Mouse (Mus musculus): ENCODE measurements at regions not wholly inside any gene's neighbourhood (a gene's known extent, or its start where the extent isn't known, plus 50 kb on each side); places are given as distances from the start of the nearest gene placed in this dataset.

DNA sequence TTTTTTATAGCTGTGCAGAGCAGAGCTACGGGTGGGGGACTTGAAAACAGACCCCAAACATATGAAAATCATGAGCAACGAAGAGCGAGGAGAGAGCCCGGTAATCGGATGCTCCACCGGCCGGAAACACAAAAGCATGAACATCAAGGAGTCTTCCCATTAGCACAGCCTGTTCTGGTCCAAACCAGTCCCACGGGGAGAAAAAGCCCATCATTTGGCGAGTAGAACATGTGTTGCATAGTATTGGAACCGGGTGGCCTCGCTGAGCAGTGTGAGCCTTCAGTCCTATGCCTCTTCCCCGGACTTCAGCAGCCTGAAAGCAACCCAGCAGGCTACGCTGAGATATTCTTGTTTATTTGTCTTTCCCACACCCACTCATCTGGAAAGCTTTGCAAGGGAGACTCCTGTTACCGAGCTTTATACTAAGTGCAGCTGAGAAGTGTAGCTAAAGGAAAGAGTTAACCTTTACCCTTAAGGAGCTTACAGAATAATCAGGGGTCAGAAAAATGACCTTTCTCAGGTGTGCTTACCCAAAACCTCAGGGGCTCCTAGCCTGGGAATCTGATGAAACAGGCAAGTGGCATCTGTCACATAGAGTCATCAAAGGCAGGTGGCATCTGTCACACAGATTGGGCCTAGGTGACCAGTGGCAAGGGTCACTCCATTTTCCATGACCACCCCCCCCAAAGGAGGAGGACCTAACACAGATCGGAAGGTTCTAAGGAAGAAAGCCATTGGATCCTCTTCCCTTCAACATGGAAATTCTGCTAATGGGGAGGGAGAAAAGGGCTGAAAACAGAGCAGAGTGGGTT lies 209.8 kb downstream of the Hs3st3b1 start:
- DNase-seq (ENCODE audit: extremely low spot score, low spot score): no peak

- DNase-seq (ENCODE audit: extremely low spot score, low spot score): no peak
These were observed 199.8 kb downstream of the Hs3st3b1 start for GRCm38 (mm10) chr11:63722261-63722660.

DNA sequence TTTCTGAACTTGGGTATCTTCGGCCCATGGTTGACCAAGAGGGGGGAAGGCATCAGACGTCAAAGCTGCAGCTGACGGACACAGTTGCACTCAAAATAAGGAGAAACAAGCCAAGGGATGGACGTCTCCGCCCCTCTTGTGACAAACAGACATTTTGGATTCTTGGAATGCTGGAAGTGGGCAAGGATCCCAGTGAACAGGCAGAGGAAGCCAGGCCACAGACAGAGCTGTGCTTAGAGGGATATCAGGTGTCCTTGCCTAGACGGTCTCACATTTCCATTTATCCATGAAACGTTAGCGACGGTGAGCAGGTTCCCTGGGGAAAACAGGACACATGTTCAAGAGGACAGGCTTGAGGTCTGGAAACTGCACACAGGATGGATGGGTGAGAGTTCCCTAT lies 191.2 kb downstream of the Hs3st3b1 start:
- DNase-seq (ENCODE audit: extremely low spot score, low spot score): no peak

DNA sequence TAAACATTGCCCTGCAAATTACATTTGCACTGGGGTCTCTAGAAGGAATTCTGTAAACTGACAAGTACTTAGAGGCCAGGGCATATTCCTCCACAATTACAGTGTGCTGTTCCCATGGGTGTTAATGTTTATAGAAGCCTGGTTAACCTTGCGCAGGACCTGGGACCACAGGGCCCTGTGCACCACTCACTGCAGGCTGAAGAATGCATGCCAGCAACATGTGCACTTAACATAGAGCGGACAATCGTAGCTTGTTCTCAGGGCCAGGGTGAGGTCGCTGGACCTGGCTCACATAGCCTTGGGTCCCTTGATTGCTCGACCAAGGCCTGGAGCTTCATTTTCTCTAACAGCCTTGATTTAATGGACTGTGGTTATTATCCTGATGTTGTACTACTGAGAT lies 168.8 kb downstream of the Hs3st3b1 start:
- DNase-seq (ENCODE audit: extremely low spot score, low spot score): no peak

DNA sequence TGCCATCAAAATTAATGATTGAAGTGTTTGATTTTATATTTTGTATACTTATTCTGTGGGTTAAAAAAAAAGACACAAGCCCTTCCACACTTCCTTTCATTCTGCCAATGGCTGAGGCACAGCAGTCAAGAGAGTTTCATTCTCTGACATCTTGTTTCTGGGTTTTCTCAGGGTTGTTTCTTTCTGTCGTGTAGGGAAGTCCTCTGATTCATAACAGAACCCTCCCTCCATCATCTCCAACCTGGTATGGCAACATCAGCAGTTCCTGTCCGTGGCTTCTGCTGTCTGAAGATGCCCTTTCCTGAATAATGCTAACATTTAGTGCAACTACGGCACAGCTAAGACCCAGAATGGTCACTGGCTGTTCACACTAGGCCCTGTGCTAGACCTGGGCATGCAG lies 167.3 kb downstream of the Hs3st3b1 start:
- no peak for DNase-seq (ENCODE audit: extremely low spot score, low spot score)

DNA sequence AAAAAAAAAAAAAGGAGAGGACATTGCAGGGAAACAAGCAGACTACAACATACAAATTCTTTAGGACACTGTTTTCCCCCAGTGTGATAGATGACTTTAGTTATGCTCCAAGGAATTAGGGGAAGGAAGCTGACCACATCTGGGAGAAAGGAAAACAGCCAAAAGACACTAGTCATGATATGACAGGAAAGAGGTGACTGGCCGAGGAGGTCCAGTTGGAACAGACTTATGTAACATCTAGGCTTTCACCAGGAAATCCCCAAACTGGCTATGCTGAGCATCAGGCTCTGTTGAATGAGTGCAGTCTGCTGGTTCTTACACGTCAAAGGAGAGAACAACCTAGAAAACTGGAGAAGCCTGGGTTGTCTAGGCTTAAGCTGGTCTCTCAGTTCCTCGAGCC lies 163.8 kb downstream of the Hs3st3b1 start:
- DNase-seq (ENCODE audit: extremely low spot score, low spot score): no peak

- no peak for DNase-seq (ENCODE audit: extremely low spot score, low spot score)
These were observed 160.5 kb downstream of the Hs3st3b1 start for GRCm38 (mm10) chr11:63761561-63761960.

DNA sequence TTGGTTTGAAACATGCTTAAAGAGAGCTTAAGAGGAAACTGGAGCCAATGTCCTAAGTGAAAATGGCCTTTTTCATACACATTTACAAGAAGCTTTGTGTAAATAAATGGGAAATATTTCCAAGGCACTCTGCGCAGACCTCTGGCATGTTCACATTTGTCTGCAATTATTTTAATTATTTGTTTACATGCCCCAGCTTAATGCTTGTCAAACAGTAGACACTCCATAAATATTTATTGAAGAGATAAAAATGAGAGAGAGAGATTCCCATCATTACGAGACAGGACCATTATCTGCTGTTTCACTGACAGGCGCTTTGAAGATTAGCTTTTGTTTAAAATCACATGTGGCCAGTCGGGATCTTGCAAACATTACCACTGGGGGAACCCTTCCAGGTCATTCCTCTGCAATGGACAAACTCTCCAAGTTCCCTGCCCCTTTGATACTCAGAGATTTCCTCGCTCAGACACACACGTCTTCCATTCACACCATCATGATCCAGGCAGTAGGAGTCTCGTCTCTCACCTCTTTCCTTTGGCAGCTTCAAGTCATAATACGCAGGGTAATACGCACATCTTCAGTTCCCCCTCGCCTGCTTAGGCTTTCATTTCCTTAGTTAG lies 154.3 kb downstream of the Hs3st3b1 start:
- DNase-seq (ENCODE audit: extremely low spot score, low spot score): no peak

DNA sequence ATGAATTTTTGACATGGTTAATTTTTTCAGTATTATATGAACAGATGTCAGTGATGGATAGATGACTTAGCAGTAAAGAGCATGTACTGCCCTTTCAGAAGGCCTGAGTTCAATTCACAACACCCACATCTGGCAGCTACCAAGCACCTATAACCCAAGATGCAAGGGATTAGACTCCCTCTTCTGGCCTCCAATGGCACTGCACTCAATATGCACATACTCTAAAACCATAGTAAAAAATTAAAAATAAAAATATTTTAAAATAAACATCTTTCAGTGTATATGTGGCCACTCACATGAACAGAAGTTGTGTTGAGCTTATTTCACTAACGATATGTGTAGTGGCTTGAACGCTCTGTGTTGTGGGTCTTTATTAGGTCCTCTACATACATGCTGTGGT lies 152.4 kb downstream of the Hs3st3b1 start:
- DNase-seq (ENCODE audit: extremely low spot score, low spot score): no peak

DNA sequence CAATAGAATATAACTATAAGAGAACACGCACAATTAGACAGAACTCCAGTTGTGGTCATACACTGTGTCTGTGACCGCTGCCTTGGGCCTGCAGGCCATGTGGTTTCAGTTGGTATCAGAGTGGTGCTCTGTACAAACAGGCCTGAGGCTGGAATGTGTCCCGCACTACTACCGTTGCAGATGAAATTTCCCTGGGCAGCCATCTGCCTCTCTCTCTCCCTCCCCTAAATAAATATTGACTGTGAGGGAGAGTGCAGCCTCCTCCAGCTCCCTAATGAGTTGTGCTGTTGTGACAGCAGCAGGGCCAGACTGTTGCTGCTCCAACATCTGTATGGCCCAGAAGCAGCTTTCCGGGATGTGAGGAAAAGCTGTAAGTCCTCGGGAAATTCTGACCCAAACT lies 146.7 kb downstream of the Hs3st3b1 start:
- DNase-seq (ENCODE audit: extremely low spot score, low spot score): no peak

GRCm38 (mm10) chr11:63779371-63779770 lies 142.7 kb downstream of the Hs3st3b1 start:
- DNase-seq (ENCODE audit: extremely low spot score, low spot score): no peak

DNA sequence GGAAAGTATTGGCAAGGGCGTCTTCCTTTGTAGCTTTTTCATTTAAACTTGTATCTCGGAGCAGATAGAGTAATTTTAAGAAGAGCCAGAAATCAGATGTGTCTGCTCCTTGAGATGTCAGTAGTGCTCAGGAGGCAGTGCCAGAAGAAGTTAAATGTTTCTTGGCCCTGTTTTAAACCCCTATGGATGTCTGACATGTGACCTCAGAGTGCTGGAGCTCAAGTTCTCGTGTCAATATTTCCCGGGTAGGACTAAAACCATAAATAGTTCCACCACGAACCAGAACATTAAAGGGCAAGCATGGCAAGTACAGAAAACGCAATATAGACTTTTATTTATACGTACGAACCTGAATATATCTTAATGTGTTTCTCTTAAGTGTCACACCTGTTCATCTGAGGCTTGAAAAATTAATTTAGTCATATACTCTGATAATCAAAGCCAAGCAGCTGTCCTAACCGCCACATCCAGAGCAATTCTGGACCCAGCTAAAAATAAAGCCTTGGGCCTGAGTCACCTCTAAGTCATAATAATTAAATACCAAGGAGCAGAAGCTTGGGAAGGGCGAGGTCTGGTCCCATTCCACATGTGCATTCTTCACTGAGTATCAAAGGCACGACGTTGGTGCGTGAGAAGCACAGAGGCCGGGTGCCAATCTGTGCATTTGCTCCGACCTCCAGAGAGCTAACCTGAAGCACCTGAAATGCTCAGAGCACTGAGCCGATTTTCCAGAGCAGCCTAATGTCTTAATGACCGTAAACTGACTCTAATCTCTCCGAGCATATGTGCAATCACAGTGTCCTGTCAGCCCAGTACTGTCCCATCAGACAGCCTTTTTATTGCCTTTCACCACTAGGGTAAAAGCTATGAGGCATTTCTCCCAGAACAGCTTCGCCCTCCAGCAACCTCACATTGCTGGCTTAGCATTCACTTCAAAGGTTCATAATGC lies 139.8 kb downstream of the Hs3st3b1 start:
- DNase-seq (ENCODE audit: extremely low spot score, low spot score): no peak

- DNase-seq (ENCODE audit: extremely low spot score, low spot score): no peak
These were observed 136.7 kb downstream of the Hs3st3b1 start for GRCm38 (mm10) chr11:63785281-63785886.

DNA sequence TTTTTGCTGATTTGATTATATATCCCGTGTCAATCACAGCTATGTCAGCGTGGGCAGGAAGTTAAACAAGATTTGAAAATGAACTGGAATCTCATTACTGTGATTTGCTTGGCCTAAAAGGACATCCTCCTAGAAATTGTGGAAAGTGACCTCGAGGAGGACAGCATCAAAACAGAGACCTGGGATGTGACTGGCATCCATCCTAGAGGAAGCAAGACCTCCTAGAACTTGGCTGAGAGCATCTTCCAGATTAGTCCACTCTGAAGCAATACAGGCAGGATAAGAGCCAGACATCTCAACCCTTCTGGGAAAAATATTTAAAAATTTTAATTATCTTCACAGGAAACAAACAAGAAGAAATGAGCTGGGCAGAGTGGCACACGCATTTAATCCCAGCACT lies 136.1 kb downstream of the Hs3st3b1 start:
- no peak for DNase-seq (ENCODE audit: extremely low spot score, low spot score)

GRCm38 (mm10) chr11:63789473-63790120 lies 132.5 kb downstream of the Hs3st3b1 start:
- no peak for DNase-seq (ENCODE audit: extremely low spot score, low spot score)

- no peak for DNase-seq (ENCODE audit: extremely low spot score, low spot score)
These were observed 130.9 kb downstream of the Hs3st3b1 start for GRCm38 (mm10) chr11:63791004-63791862.

- no peak for DNase-seq (ENCODE audit: extremely low spot score, low spot score)
These were observed 128.2 kb downstream of the Hs3st3b1 start for GRCm38 (mm10) chr11:63793732-63794503.

DNA sequence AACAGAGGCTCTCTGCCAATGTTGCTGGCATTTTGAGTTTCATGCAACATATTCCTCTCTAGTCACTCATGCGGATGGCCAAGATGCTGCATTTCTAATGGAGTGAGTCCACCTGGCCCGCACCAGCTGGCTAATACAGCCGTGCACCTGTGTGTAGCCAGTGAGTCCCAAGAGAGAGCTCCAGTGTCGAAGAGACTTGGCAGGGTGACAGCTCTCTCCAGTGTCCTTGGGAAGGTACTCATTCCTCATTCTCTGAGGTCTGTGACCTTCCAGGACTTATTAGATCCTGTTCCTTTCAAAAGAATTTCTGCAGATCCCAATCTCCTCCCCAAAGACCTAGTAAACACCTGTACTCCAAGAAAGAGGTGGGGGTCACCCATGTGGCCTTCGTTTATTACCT lies 109.9 kb downstream of the Hs3st3b1 start:
- no peak for DNase-seq (ENCODE audit: extremely low spot score, low spot score)

- no peak for DNase-seq (ENCODE audit: extremely low spot score, low spot score)
These were observed 99.2 kb downstream of the Hs3st3b1 start for GRCm38 (mm10) chr11:63822847-63823246.

Data from neural tube, embryonic 10.5 days (tissue).